Comparison of ENCODE assay signal across 8 mouse cellular contexts in the genomic region with DNA sequence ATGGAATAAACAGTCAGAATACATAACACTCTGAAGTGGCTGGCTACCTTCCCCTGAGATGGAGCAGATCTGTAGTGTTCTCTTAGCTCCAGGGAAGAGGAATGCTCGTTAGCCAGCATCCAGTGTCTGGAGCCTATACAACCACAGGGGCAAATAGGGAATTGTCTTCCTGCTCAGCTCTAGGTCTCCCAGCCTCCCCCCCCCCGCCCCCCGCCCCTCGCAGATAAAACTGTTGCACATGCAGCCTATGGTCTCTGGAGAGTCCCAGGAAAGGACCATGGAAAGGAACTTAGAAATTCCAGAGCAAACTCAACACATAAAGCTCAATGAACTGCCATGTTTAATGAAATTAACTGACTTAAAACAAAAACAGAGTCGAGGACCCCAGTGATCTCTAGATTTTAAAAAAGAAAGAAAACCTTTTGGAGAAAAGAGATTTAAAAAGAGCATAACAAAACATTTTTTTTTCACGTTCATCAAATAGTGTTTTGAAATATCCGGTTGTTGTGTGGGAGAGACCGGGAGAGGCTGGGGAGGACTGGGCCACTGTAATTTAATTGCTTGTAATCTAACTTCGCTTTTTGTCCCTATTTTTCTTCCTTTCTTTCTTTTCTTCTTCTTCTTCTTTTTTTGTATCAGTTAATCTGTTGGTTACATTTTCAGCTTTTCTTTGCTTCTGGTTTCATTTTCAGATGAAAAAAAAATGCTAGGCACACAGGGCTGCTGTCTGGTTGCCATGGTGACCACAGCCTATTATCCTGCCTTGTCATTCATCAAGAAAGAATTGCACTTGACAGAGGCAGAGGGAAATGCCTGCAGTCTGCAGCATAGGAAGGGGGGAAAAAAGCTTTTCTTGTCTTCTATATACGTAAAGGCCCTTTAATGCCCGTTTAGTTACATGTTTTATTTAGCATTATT.
DNase-seq lines count a peak whose midpoint lies in the region; ATAC-seq and TF ChIP-seq lines count a peak whose summit lies in the region.

No protein-coding gene starts in this region.

- no peaks in the 10 kb centered on the region for H3K36me3 ChIP-seq in lung, embryonic 14.5 days (ENCODE audit: insufficient read depth)
- H3K36me3 ChIP-seq in heart, embryonic 15.5 days = no peaks in the 10 kb centered on the region
- H3K36me3 ChIP-seq in midbrain, embryonic 12.5 days = no peaks in the 10 kb centered on the region

- peaks cover 16% of the 10 kb centered on the region for H3K4me1 ChIP-seq in lung, embryonic 14.5 days (ENCODE audit: insufficient read depth)
- no peaks in the 10 kb centered on the region; the same call in 1 of the 2 replicates for H3K4me1 ChIP-seq in lung, adult 2 months (ENCODE audit: control insufficient read depth, insufficient read depth, low read length)
- peaks cover 6% of the 10 kb centered on the region; the same call in 1 of the 2 replicates for H3K4me1 ChIP-seq in cortical plate, adult 2 months (ENCODE audit: control insufficient read depth, insufficient read depth, low read length)
- H3K4me1 ChIP-seq in heart, embryonic 15.5 days (replicated peaks) = peaks cover 19% of the 10 kb centered on the region
- peaks cover 50% of the 10 kb centered on the region for H3K4me1 ChIP-seq in midbrain, embryonic 12.5 days

- peak overlapping the region; percentile 54 for H3K4me2 ChIP-seq in lung, embryonic 14.5 days
- peak overlapping the region; percentile 53 for H3K4me2 ChIP-seq in heart, embryonic 15.5 days
- H3K4me2 ChIP-seq in midbrain, embryonic 12.5 days (replicated peaks) = peak overlapping the region; percentile 47

- H3K9ac ChIP-seq in lung, embryonic 14.5 days = no peak overlapping the region
- H3K9ac ChIP-seq in heart, embryonic 15.5 days = no peak overlapping the region
- H3K9ac ChIP-seq in midbrain, embryonic 12.5 days (replicated peaks) = peak overlapping the region; percentile 28; the same call in 1 of the 2 replicates

- peak overlapping the region; percentile 65 for H3K27ac ChIP-seq in lung, embryonic 14.5 days (ENCODE audit: low read depth)
- H3K27ac ChIP-seq in cortical plate, adult 2 months (ENCODE audit: insufficient read depth, low read length) = peak overlapping the region; percentile 97
- peak overlapping the region; percentile 58 for H3K27ac ChIP-seq in heart, embryonic 15.5 days
- H3K27ac ChIP-seq in midbrain, embryonic 12.5 days (replicated peaks) = peak overlapping the region; percentile 95

- 11% methylated on average over 11 of the region's 11 CpGs for whole genome bisulfite sequencing in lung, embryonic 14.5 days
- WGBS in lung, adult 2 months = 20% methylated on average over 11 of the region's 11 CpGs
- 32% methylated on average over 11 of the region's 11 CpGs for WGBS in heart, embryonic 15.5 days
- 5% methylated on average over 11 of the region's 11 CpGs for WGBS in midbrain, embryonic 12.5 days

- no peaks in the 10 kb centered on the region for H3K27me3 ChIP-seq in lung, embryonic 14.5 days (ENCODE audit: insufficient read depth, low read length)
- H3K27me3 ChIP-seq in heart, embryonic 15.5 days = no peaks in the 10 kb centered on the region
- 0 out of 2 replicates have a peak, but pooled peaks cover 3% of the 10 kb centered on the region for H3K27me3 ChIP-seq in midbrain, embryonic 12.5 days

- peak overlapping the region; percentile 12; the same call in 1 of the 2 replicates for H3K4me3 ChIP-seq in lung, embryonic 14.5 days (ENCODE audit: low read depth, low read length)
- no peak overlapping the region for H3K4me3 ChIP-seq in lung, adult 2 months (replicated peaks; ENCODE audit: extremely low read depth, low read depth, low read length)
- H3K4me3 ChIP-seq in cortical plate, adult 2 months (ENCODE audit: insufficient read depth, low read length) = no peak overlapping the region
- H3K4me3 ChIP-seq in heart, embryonic 15.5 days = peak overlapping the region; percentile 22
- H3K4me3 ChIP-seq in midbrain, embryonic 12.5 days = peak overlapping the region; percentile 18; the same call in 1 of the 2 replicates

- H3K9me3 ChIP-seq in lung, embryonic 14.5 days (ENCODE audit: low read depth, low read length) = no peaks in the 10 kb centered on the region
- H3K9me3 ChIP-seq in heart, embryonic 15.5 days (replicated peaks) = no peaks in the 10 kb centered on the region
- H3K9me3 ChIP-seq in midbrain, embryonic 12.5 days = no peaks in the 10 kb centered on the region

- ATAC-seq in lung, embryonic 14.5 days (ENCODE audit: insufficient read depth) = peak; percentile 75; the same call in 1 of the 2 replicates
- ATAC-seq in heart, embryonic 15.5 days (replicated peaks; ENCODE audit: insufficient number of reproducible peaks, insufficient read depth, low FRiP score, low read depth) = no peak
- ATAC-seq in midbrain, embryonic 12.5 days (ENCODE audit: low FRiP score, low read depth) = peak; percentile 92

- peak; percentile 89 for DNase-seq in lung, embryonic 14.5 days
- no peak for DNase-seq in lung, adult 2 months
- peak; percentile 44 for DNase-seq in layer of hippocampus, adult 9-10 months (ENCODE audit: low spot score)
- peak; percentile 16 for DNase-seq in testis, postnatal 14 days (ENCODE audit: low spot score)
- DNase-seq in thymus, postnatal 25 days = no peak

- TF ChIP-seq POLR2A in lung, adult 2 months (IDR thresholded peaks at IDR 0.05; ENCODE audit: borderline replicate concordance, extremely low read depth, low read depth, low read length) = no peak
- TF ChIP-seq POLR2A in cortical plate, adult 2 months (IDR thresholded peaks at IDR 0.05; ENCODE audit: extremely low read depth, insufficient read depth, low read length) = no peak

- no peak for TF ChIP-seq CTCF in lung, embryonic 14.5 days (IDR thresholded peaks at IDR 0.05; ENCODE audit: low read depth)
- TF ChIP-seq CTCF in lung, adult 2 months (IDR thresholded peaks at IDR 0.05; ENCODE audit: insufficient read depth, low read length) = no peak
- TF ChIP-seq CTCF in cortical plate, adult 2 months (IDR thresholded peaks at IDR 0.05; ENCODE audit: extremely low read depth, insufficient read depth, low read length) = no peak

Comparison
In these comparisons a context has a peak if more than half of its experiments do, and no peak if none do; other contexts are left out.
1. DNase-seq: peak in lung, embryonic 14.5 days (single experiment), layer of hippocampus, adult 9-10 months (single experiment) and testis, postnatal 14 days (single experiment); none in lung, adult 2 months (single experiment) and thymus, postnatal 25 days (single experiment).
2. H3K4me3 ChIP-seq: peak in lung, embryonic 14.5 days (single experiment), heart, embryonic 15.5 days (single experiment) and midbrain, embryonic 12.5 days (single experiment); none in lung, adult 2 months (single experiment) and cortical plate, adult 2 months (single experiment).
3. Peak in every context shown above with its lines, with median percentiles within 50 percentile points of each other: H3K27ac ChIP-seq and H3K4me2 ChIP-seq.